Mouse (Mus musculus): ENCODE measurements around the gene Kif15. TPM values are rescaled to one million over a fixed set of nuclear protein-coding genes. Genes with fewer than 3 reads are reported as not detected.

Gene Kif15
- polyA plus RNA-seq, 1 experiment, result 204 TPM

GRCm38 (mm10) chr9:123058724-123059292 lies 108.0 kb downstream of the Kif15 start:
- no peaks in the 10 kb centered on the region for H3K36me3 ChIP-seq (ENCODE audit: control insufficient read depth, insufficient read depth, low read length, poor library complexity, severe bottlenecking)
- no peaks in the 10 kb centered on the region for H3K4me1 ChIP-seq (ENCODE audit: control insufficient read depth, insufficient read depth, low read length)
- no peak for TF ChIP-seq POLR2A (IDR thresholded peaks at IDR 0.05; ENCODE audit: insufficient read depth, low read length)
- TF ChIP-seq EP300 (IDR thresholded peaks at IDR 0.05; ENCODE audit: insufficient read depth, low read depth, low read length), result no peak
- no peak for TF ChIP-seq CTCF (IDR thresholded peaks at IDR 0.05; ENCODE audit: low read depth, low read length)
- H3K27me3 ChIP-seq (ENCODE audit: control insufficient read depth, insufficient read depth, low read length, poor library complexity, severe bottlenecking), result no peaks in the 10 kb centered on the region
- no peak overlapping the region for H3K27ac ChIP-seq (ENCODE audit: insufficient read depth, low read length)
- no peaks in the 10 kb centered on the region; the same call in 1 of the 2 replicates for H3K9me3 ChIP-seq (replicated peaks; ENCODE audit: control insufficient read depth, insufficient read depth, low read length, poor library complexity, severe bottlenecking)
- no peak overlapping the region for H3K9ac ChIP-seq (ENCODE audit: low read depth, poor library complexity, severe bottlenecking)
- H3K4me3 ChIP-seq (ENCODE audit: low read depth, low read length), result no peak overlapping the region

GRCm38 (mm10) chr9:123060172-123060571 lies 109.3 kb downstream of the Kif15 start:
- Histone ChIP-seq H3K9ac (ENCODE audit: low read depth, poor library complexity, severe bottlenecking) (no peak overlapping the region), H3K36me3 (ENCODE audit: control insufficient read depth, insufficient read depth, low read length, poor library complexity, severe bottlenecking) (no peaks in the 10 kb centered on the region), H3K9me3 (replicated peaks; ENCODE audit: control insufficient read depth, insufficient read depth, low read length, poor library complexity, severe bottlenecking) (no peaks in the 10 kb centered on the region; the same call in 1 of the 2 replicates), H3K27me3 (ENCODE audit: control insufficient read depth, insufficient read depth, low read length, poor library complexity, severe bottlenecking) (no peaks in the 10 kb centered on the region), H3K27ac (ENCODE audit: insufficient read depth, low read length) (no peak overlapping the region), H3K4me3 (ENCODE audit: low read depth, low read length) (no peak overlapping the region), H3K4me1 (ENCODE audit: control insufficient read depth, insufficient read depth, low read length) (no peaks in the 10 kb centered on the region)
- TF ChIP-seq EP300 (IDR thresholded peaks at IDR 0.05; ENCODE audit: insufficient read depth, low read depth, low read length) (no peak), CTCF (IDR thresholded peaks at IDR 0.05; ENCODE audit: low read depth, low read length) (no peak), POLR2A (IDR thresholded peaks at IDR 0.05; ENCODE audit: insufficient read depth, low read length) (no peak)

Other genes with a start within 250 kb of the Kif15 start
- gene Topaz1, start 203.7 kb upstream of the Kif15 start, polyA plus RNA-seq (2011; ENCODE audit: insufficient read depth, insufficient read length, low read depth, missing spikeins), result 0.19 and 0.26 TPM in 2 replicates
- gene Tcaim, start 145.5 kb upstream of the Kif15 start, polyA plus RNA-seq (2011; ENCODE audit: insufficient read depth, insufficient read length, low read depth, missing spikeins), result 8.0 and 11.0 TPM in 2 replicates
- gene Gm35549, start 107.0 kb upstream of the Kif15 start, polyA plus RNA-seq (2011; ENCODE audit: insufficient read depth, insufficient read length, low read depth, missing spikeins), result not detected in 2 replicates
- gene Zfp445, start 85.0 kb upstream of the Kif15 start, polyA plus RNA-seq (2011; ENCODE audit: insufficient read depth, insufficient read length, low read depth, missing spikeins), result 92.4 and 107 TPM in 2 replicates
- gene Zkscan7, start 65.4 kb upstream of the Kif15 start, polyA plus RNA-seq (2011; ENCODE audit: insufficient read depth, insufficient read length, low read depth, missing spikeins), result 3.1 and 3.6 TPM in 2 replicates
- gene Zfp105, start 28.0 kb upstream of the Kif15 start, polyA plus RNA-seq (2011; ENCODE audit: insufficient read depth, insufficient read length, low read depth, missing spikeins), result 15.2 and 18.6 TPM in 2 replicates
- 19.6 and 22.1 TPM in 2 replicates for gene 1110059G10Rik, start within 50 bp of the Kif15 start, polyA plus RNA-seq (2011; ENCODE audit: insufficient read depth, insufficient read length, low read depth, missing spikeins)
- 2.2 and 3.2 TPM in 2 replicates for gene Tmem42, start 70.3 kb downstream of the Kif15 start, polyA plus RNA-seq (2011; ENCODE audit: insufficient read depth, insufficient read length, low read depth, missing spikeins)
- not detected in 2 replicates for gene Tgm4, start 83.7 kb downstream of the Kif15 start, polyA plus RNA-seq (2011; ENCODE audit: insufficient read depth, insufficient read length, low read depth, missing spikeins)
- gene Zdhhc3, start 162.2 kb downstream of the Kif15 start, polyA plus RNA-seq (2011; ENCODE audit: insufficient read depth, insufficient read length, low read depth, missing spikeins), result 48.2 and 51.2 TPM in 2 replicates
- gene Exosc7, start 162.2 kb downstream of the Kif15 start, polyA plus RNA-seq (2011; ENCODE audit: insufficient read depth, insufficient read length, low read depth, missing spikeins), result 74.7 and 75.4 TPM in 2 replicates
- gene Clec3b, start 199.9 kb downstream of the Kif15 start, polyA plus RNA-seq (2011; ENCODE audit: insufficient read depth, insufficient read length, low read depth, missing spikeins), result not detected in 2 replicates

Data from ES-Bruce4 (cell line).